Mouse (Mus musculus) urinary bladder, postnatal 10 days (tissue): ENCODE data around the gene Slc4a1.

ENCODE experiments used
- DNase-seq: peaks from one replicate; pipeline ENCODE4 v3.0.0; 2022; ENCODE audit warnings: low spot score

Gene Slc4a1

GRCm38 (mm10) chr11:102350981-102351523 lies 15.0 kb downstream of the Slc4a1 start:
- DNase-seq: no peak

- DNase-seq: no peak
These were observed 15.6 kb downstream of the Slc4a1 start for GRCm38 (mm10) chr11:102350416-102350815.

GRCm38 (mm10) chr11:102349189-102349954 lies 16.6 kb downstream of the Slc4a1 start:
- DNase-seq: no peak

GRCm38 (mm10) chr11:102348771-102349170 lies 17.2 kb downstream of the Slc4a1 start:
- no peak for DNase-seq

- DNase-seq: no peak
These were observed 17.9 kb downstream of the Slc4a1 start for GRCm38 (mm10) chr11:102348101-102348585.

GRCm38 (mm10) chr11:102347683-102348082 lies 18.3 kb downstream of the Slc4a1 start:
- no peak for DNase-seq

- no peak for DNase-seq
These were observed 19.1 kb downstream of the Slc4a1 start for GRCm38 (mm10) chr11:102346926-102347325.

- no peak for DNase-seq
These were observed 21.5 kb downstream of the Slc4a1 start for GRCm38 (mm10) chr11:102344458-102344857.

- DNase-seq: no peak
These were observed 23.3 kb downstream of the Slc4a1 start for GRCm38 (mm10) chr11:102342742-102343141.

GRCm38 (mm10) chr11:102341101-102341500 lies 24.9 kb downstream of the Slc4a1 start:
- no peak for DNase-seq

GRCm38 (mm10) chr11:102339624-102340023 lies 26.4 kb downstream of the Slc4a1 start:
- no peak for DNase-seq

GRCm38 (mm10) chr11:102339195-102339594 lies 26.8 kb downstream of the Slc4a1 start:
- no peak for DNase-seq

- DNase-seq: no peak
These were observed 27.4 kb downstream of the Slc4a1 start for GRCm38 (mm10) chr11:102338561-102338960.

- no peak for DNase-seq
These were observed 28.1 kb downstream of the Slc4a1 start for GRCm38 (mm10) chr11:102337921-102338320.

GRCm38 (mm10) chr11:102336191-102336590 lies 29.8 kb downstream of the Slc4a1 start:
- DNase-seq: no peak

GRCm38 (mm10) chr11:102334973-102335700 lies 30.9 kb downstream of the Slc4a1 start:
- no peak for DNase-seq

- no peak for DNase-seq
These were observed 32.0 kb downstream of the Slc4a1 start for GRCm38 (mm10) chr11:102334010-102334409.

- no peak for DNase-seq
These were observed 32.9 kb downstream of the Slc4a1 start for GRCm38 (mm10) chr11:102333061-102333460.

GRCm38 (mm10) chr11:102331806-102332205 lies 34.2 kb downstream of the Slc4a1 start:
- no peak for DNase-seq

- DNase-seq: no peak
These were observed 36.0 kb downstream of the Slc4a1 start for GRCm38 (mm10) chr11:102330039-102330438.

GRCm38 (mm10) chr11:102329518-102329917 lies 36.5 kb downstream of the Slc4a1 start:
- DNase-seq: no peak

GRCm38 (mm10) chr11:102327839-102328238 lies 38.2 kb downstream of the Slc4a1 start:
- no peak for DNase-seq

GRCm38 (mm10) chr11:102327250-102327649 lies 38.8 kb downstream of the Slc4a1 start:
- no peak for DNase-seq
